ENCODE assay signal across 14 mouse cellular contexts in the genomic region with DNA sequence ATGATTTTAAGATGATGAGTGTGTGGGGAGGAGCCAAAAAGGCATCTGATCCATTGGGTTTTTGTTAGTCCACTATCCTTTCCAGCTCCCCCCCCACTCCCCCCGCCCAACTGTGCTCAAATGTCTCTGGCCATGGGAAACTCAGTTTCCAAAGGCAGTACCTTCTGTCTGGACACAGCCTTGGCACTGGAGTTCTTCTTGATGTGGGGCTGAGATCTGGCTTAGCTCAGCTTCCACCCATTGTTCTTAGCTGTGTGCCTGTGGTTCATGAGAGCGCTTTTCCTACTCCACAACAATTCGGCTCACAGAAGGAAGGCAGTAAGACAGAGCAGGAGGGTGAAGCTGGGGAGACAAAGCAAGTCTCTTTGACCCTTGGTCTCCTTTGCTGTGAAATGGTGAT. TPM values are rescaled to one million over a fixed set of nuclear protein-coding genes. Genes with fewer than 3 reads are reported as not detected.
DNase-seq lines count a peak whose midpoint lies in the region; ATAC-seq and TF ChIP-seq lines count a peak whose summit lies in the region.
"Had no signal": no experiment of that assay in that cellular context is flagged by ENCODE, and none has a peak within 500 bp of the region (broad histone marks: within the 10 kb centered on the region; RNA-seq: fewer than 3 reads in every experiment).

No protein-coding gene starts in this region.

- TF ChIP-seq CTCF in lung, adult 2 months (IDR thresholded peaks at IDR 0.05; ENCODE audit: insufficient read depth, low read length): no peak

- no peaks in the 10 kb centered on the region for H3K36me3 ChIP-seq in embryonic facial prominence, embryonic 13.5 days
- no peaks in the 10 kb centered on the region for H3K36me3 ChIP-seq in intestine, embryonic 16.5 days (ENCODE audit: control insufficient read depth, insufficient read depth, low read length)
- H3K36me3 ChIP-seq: forebrain, embryonic 12.5 days; liver, embryonic 12.5 days had no signal

- 83% methylated on average over 3 of the region's 3 CpGs for whole genome bisulfite sequencing in embryonic facial prominence, embryonic 13.5 days
- WGBS in lung, adult 2 months: 56% methylated on average over 3 of the region's 3 CpGs
- 76% methylated on average over 3 of the region's 3 CpGs for WGBS in intestine, embryonic 16.5 days

- H3K4me3 ChIP-seq in embryonic facial prominence, embryonic 13.5 days: no peak overlapping the region
- no peak overlapping the region for H3K4me3 ChIP-seq in lung, adult 2 months (replicated peaks; ENCODE audit: extremely low read depth, low read depth, low read length)
- no peak overlapping the region for H3K4me3 ChIP-seq in intestine, embryonic 16.5 days (ENCODE audit: low read length)
- H3K4me3 ChIP-seq: forebrain, embryonic 12.5 days; liver, embryonic 12.5 days; myocyte had no signal

- no peak overlapping the region for H3K9ac ChIP-seq in embryonic facial prominence, embryonic 13.5 days
- no peak overlapping the region for H3K9ac ChIP-seq in intestine, embryonic 16.5 days (ENCODE audit: low read depth, low read length)
- H3K9ac ChIP-seq: forebrain, embryonic 12.5 days; liver, embryonic 12.5 days had no signal

- peak overlapping the region; percentile 22; the same call in 1 of the 2 replicates for H3K27ac ChIP-seq in embryonic facial prominence, embryonic 13.5 days
- H3K27ac ChIP-seq in intestine, embryonic 16.5 days (ENCODE audit: low read length): no peak overlapping the region
- H3K27ac ChIP-seq: forebrain, embryonic 12.5 days; liver, embryonic 12.5 days had no signal

- no peaks in the 10 kb centered on the region for H3K9me3 ChIP-seq in embryonic facial prominence, embryonic 13.5 days
- H3K9me3 ChIP-seq in intestine, embryonic 16.5 days (ENCODE audit: control insufficient read depth, low read length): no peaks in the 10 kb centered on the region
- H3K9me3 ChIP-seq: forebrain, embryonic 12.5 days; liver, embryonic 12.5 days had no signal

- peak; percentile 1 to 8 for DNase-seq in adrenal gland, postnatal 36 days
- DNase-seq in adrenal gland, postnatal 25 days: no peak
- peak; percentile 21 for DNase-seq in heart, postnatal 4 days
- DNase-seq in lung, adult 2 months: peak; percentile 8
- DNase-seq in testis, postnatal 14 days (ENCODE audit: low spot score): no peak
- DNase-seq: adrenal gland, postnatal 10 days; cerebellum, adult 18-20 months; layer of hippocampus, postnatal 36 days had no signal

- H3K4me2 ChIP-seq in embryonic facial prominence, embryonic 13.5 days: peak overlapping the region; percentile 33
- no peak overlapping the region for H3K4me2 ChIP-seq in intestine, embryonic 16.5 days (ENCODE audit: low read depth, low read length)
- H3K4me2 ChIP-seq: forebrain, embryonic 12.5 days; liver, embryonic 12.5 days had no signal

- no peak for TF ChIP-seq POLR2A in lung, adult 2 months (IDR thresholded peaks at IDR 0.05; ENCODE audit: borderline replicate concordance, extremely low read depth, low read depth, low read length)

- ATAC-seq in embryonic facial prominence, embryonic 13.5 days (ENCODE audit: insufficient number of reproducible peaks, insufficient read depth, low FRiP score, low TSS enrichment, low read depth): no peak
- no peak for ATAC-seq in intestine, embryonic 16.5 days
- ATAC-seq in cerebellum, adult (ENCODE audit: insufficient number of reproducible peaks, low FRiP score, low TSS enrichment): no peak
- ATAC-seq: liver, embryonic 12.5 days had no signal

- peaks cover 19% of the 10 kb centered on the region for H3K4me1 ChIP-seq in embryonic facial prominence, embryonic 13.5 days
- peaks cover 3% of the 10 kb centered on the region; the same call in 1 of the 2 replicates for H3K4me1 ChIP-seq in lung, adult 2 months (ENCODE audit: control insufficient read depth, insufficient read depth, low read length)
- H3K4me1 ChIP-seq in intestine, embryonic 16.5 days (ENCODE audit: control insufficient read depth, insufficient read depth, low read length): no peaks in the 10 kb centered on the region
- H3K4me1 ChIP-seq: forebrain, embryonic 12.5 days; liver, embryonic 12.5 days had no signal

- H3K27me3 ChIP-seq in embryonic facial prominence, embryonic 13.5 days: no peaks in the 10 kb centered on the region
- no peaks in the 10 kb centered on the region for H3K27me3 ChIP-seq in intestine, embryonic 16.5 days (replicated peaks; ENCODE audit: control insufficient read depth, insufficient read depth, low read length)
- H3K27me3 ChIP-seq: forebrain, embryonic 12.5 days; liver, embryonic 12.5 days had no signal

RNA-seq across cellular contexts. Expression of a gene that starts 47.0 kb away (rescaled TPM):
- 10 to 100 TPM; 56.7 to 67.4 TPM for total RNA-seq in adrenal gland, postnatal 36 days (2021)
- total RNA-seq in adrenal gland, postnatal 25 days (2021): 96.4 and 106 TPM in 2 replicates
- polyA plus RNA-seq in embryonic facial prominence, embryonic 13.5 days (2015; fragmentation: Nextera tagmentation; extraction: Ambion mirVana): 184 and 194 TPM in 2 replicates
- 10 to 100 TPM; 52.9 to 59.7 TPM for total RNA-seq in heart, postnatal 4 days (2021)
- polyA plus RNA-seq in lung, adult 2 months (2012; rRNA removed): 27.3 and 50.2 TPM in 2 replicates
- 66.3 and 68.9 TPM in 2 replicates for polyA plus RNA-seq in intestine, embryonic 16.5 days (2015; fragmentation: Nextera tagmentation; extraction: Ambion mirVana)

Comparison
In these comparisons a context has a peak if more than half of its experiments do, and no peak if none do; other contexts are left out.
1. DNase-seq: peak in adrenal gland, postnatal 36 days (2 of 2), heart, postnatal 4 days (single experiment) and lung, adult 2 months (single experiment); none in adrenal gland, postnatal 25 days (single experiment) and testis, postnatal 14 days (single experiment).